10 mouse cellular contexts compared by ENCODE assay signal in genomic region chr19:5723934-5724548, GRCm38 (mm10). TPM values are rescaled to one million over a fixed set of nuclear protein-coding genes. Genes with fewer than 3 reads are reported as not detected.
DNase-seq lines count a peak whose midpoint lies in the region; ATAC-seq and TF ChIP-seq lines count a peak whose summit lies in the region.
"Had no signal": no experiment of that assay in that cellular context is flagged by ENCODE, and none has a peak within 500 bp of the region (broad histone marks: within the 10 kb centered on the region; RNA-seq: fewer than 3 reads in every experiment).

No protein-coding gene starts in this region.

- H3K9ac ChIP-seq in kidney, embryonic 15.5 days, result peak overlapping the region; percentile 14; the same call in 1 of the 2 replicates
- peak overlapping the region; percentile 85 for H3K9ac ChIP-seq in heart, postnatal 0 days (replicated peaks; ENCODE audit: low read depth, low read length)
- peak overlapping the region; percentile 98 for H3K9ac ChIP-seq in liver, embryonic 15.5 days

- DNase-seq in kidney, adult 18-20 months, result no peak
- no peak for DNase-seq in heart, postnatal 0 days (ENCODE audit: low spot score)
- no peak for DNase-seq in thymus, postnatal 10 days (ENCODE audit: low spot score in 2 of 2)
- DNase-seq: cerebellum, adult 9-11 months had no signal

- H3K4me2 ChIP-seq in kidney, embryonic 15.5 days, result peak overlapping the region; percentile 87
- peak overlapping the region; percentile 86 for H3K4me2 ChIP-seq in heart, postnatal 0 days (ENCODE audit: low read depth, low read length)
- peak overlapping the region; percentile 96 for H3K4me2 ChIP-seq in liver, embryonic 15.5 days

- peak overlapping the region; percentile 97 for H3K4me3 ChIP-seq in kidney, embryonic 15.5 days (replicated peaks)
- H3K4me3 ChIP-seq in brown adipose tissue, adult 24 weeks (ENCODE audit: insufficient read depth, low read depth, low read length), result peak overlapping the region; percentile 82
- peak overlapping the region; percentile 65 for H3K4me3 ChIP-seq in heart, postnatal 0 days (ENCODE audit: low read depth, low read length)
- peak overlapping the region; percentile 94 for H3K4me3 ChIP-seq in liver, embryonic 15.5 days (replicated peaks)

- no peaks in the 10 kb centered on the region for H3K9me3 ChIP-seq in kidney, embryonic 15.5 days (replicated peaks)
- no peaks in the 10 kb centered on the region for H3K9me3 ChIP-seq in heart, postnatal 0 days (replicated peaks; ENCODE audit: control insufficient read depth, low read length)
- H3K9me3 ChIP-seq in liver, embryonic 15.5 days (replicated peaks), result no peaks in the 10 kb centered on the region

- TF ChIP-seq EP300 in heart, postnatal 0 days (IDR thresholded peaks at IDR 0.05; ENCODE audit: low read depth), result no peak

- H3K36me3 ChIP-seq in kidney, embryonic 15.5 days, result peaks cover 47% of the 10 kb centered on the region
- H3K36me3 ChIP-seq in heart, postnatal 0 days (replicated peaks; ENCODE audit: control insufficient read depth, insufficient read depth, low read length), result peaks cover 40% of the 10 kb centered on the region
- peaks cover 56% of the 10 kb centered on the region for H3K36me3 ChIP-seq in liver, embryonic 15.5 days (replicated peaks)

- no peak for ATAC-seq in kidney, embryonic 15.5 days (replicated peaks; ENCODE audit: low FRiP score)
- ATAC-seq in heart, postnatal 0 days (ENCODE audit: insufficient read depth, low read depth), result no peak
- no peak for ATAC-seq in liver, embryonic 15.5 days (ENCODE audit: insufficient read depth)
- ATAC-seq in activated CD4-positive, CD25-positive, alpha-beta regulatory T cell, adult 4 months, result no peak

- 0 out of 2 replicates have a peak overlapping the region, but pooled peaks have one; percentile 34 for H3K27ac ChIP-seq in kidney, embryonic 15.5 days
- peak overlapping the region; percentile 82 for H3K27ac ChIP-seq in brown adipose tissue, adult 24 weeks (replicated peaks; ENCODE audit: low read depth, low read length)
- peak overlapping the region; percentile 95 for H3K27ac ChIP-seq in heart, postnatal 0 days (ENCODE audit: low read depth)
- H3K27ac ChIP-seq in liver, embryonic 15.5 days (replicated peaks), result peak overlapping the region; percentile 98

- TF ChIP-seq CTCF in heart, postnatal 0 days (IDR thresholded peaks at IDR 0.05; ENCODE audit: low read depth), result no peak

- peaks cover 51% of the 10 kb centered on the region for H3K4me1 ChIP-seq in kidney, embryonic 15.5 days
- H3K4me1 ChIP-seq in brown adipose tissue, adult 24 weeks (ENCODE audit: control insufficient read depth, insufficient read depth, insufficient read length, low read length), result peaks cover 13% of the 10 kb centered on the region
- peaks cover 28% of the 10 kb centered on the region for H3K4me1 ChIP-seq in heart, postnatal 0 days (ENCODE audit: control insufficient read depth, insufficient read depth)
- H3K4me1 ChIP-seq in liver, embryonic 15.5 days (replicated peaks), result peaks cover 87% of the 10 kb centered on the region

- WGBS in kidney, embryonic 15.5 days, result 45% methylated on average over 4 of the region's 4 CpGs
- WGBS in heart, postnatal 0 days, result 30% methylated on average over 4 of the region's 4 CpGs
- 13% methylated on average over 4 of the region's 4 CpGs for WGBS in liver, embryonic 15.5 days (ENCODE audit: insufficient replicate concordance)

- no peaks in the 10 kb centered on the region for H3K27me3 ChIP-seq in kidney, embryonic 15.5 days
- H3K27me3 ChIP-seq in heart, postnatal 0 days (ENCODE audit: control insufficient read depth, insufficient read depth, low read length), result no peaks in the 10 kb centered on the region
- no peaks in the 10 kb centered on the region for H3K27me3 ChIP-seq in liver, embryonic 15.5 days

RNA-seq across cellular contexts. Expression of gene Ehbp1l1, which starts 2.1 kb away (rescaled TPM):
- polyA plus RNA-seq in kidney, embryonic 15.5 days (2015; fragmentation: Nextera tagmentation; extraction: Ambion mirVana), result 20.5 and 25.9 TPM in 2 replicates
- polyA plus RNA-seq in brown adipose tissue, adult 24 weeks (2012; ENCODE audit: insufficient read depth, insufficient read length, missing spikeins), result 45.3 and 47.1 TPM in 2 replicates
- total RNA-seq in heart, postnatal 0 days (2014; rRNA removed; ENCODE audit: low replicate concordance), result 113 and 118 TPM in 2 replicates
- polyA plus RNA-seq in heart, postnatal 0 days (2015; fragmentation: Nextera tagmentation; extraction: Ambion mirVana), result 86.5 and 111 TPM in 2 replicates
- 110 and 121 TPM in 2 replicates for polyA plus RNA-seq in liver, embryonic 15.5 days (2015; fragmentation: Nextera tagmentation; extraction: Ambion mirVana)
- 10 to 100 TPM; 16.5 to 26.4 TPM for polyA plus RNA-seq in activated CD4-positive, CD25-positive, alpha-beta regulatory T cell, adult 4 months (2017; shearing (Covaris generic))

RNA-seq across cellular contexts. Expression of gene Fam89b, which starts 5.4 kb away (rescaled TPM):
- 89.0 and 91.4 TPM in 2 replicates for polyA plus RNA-seq in kidney, embryonic 15.5 days (2015; fragmentation: Nextera tagmentation; extraction: Ambion mirVana)
- 55.7 and 58.4 TPM in 2 replicates for polyA plus RNA-seq in brown adipose tissue, adult 24 weeks (2012; ENCODE audit: insufficient read depth, insufficient read length, missing spikeins)
- 118 and 140 TPM in 2 replicates for total RNA-seq in heart, postnatal 0 days (2014; rRNA removed; ENCODE audit: low replicate concordance)
- 74.8 and 76.6 TPM in 2 replicates for polyA plus RNA-seq in heart, postnatal 0 days (2015; fragmentation: Nextera tagmentation; extraction: Ambion mirVana)
- 39.3 and 39.8 TPM in 2 replicates for polyA plus RNA-seq in liver, embryonic 15.5 days (2015; fragmentation: Nextera tagmentation; extraction: Ambion mirVana)
- 10 to 100 TPM; 20.1 to 44.7 TPM for polyA plus RNA-seq in activated CD4-positive, CD25-positive, alpha-beta regulatory T cell, adult 4 months (2017; shearing (Covaris generic))

RNA-seq across cellular contexts. Expression of gene Ltbp3, which starts 16.7 kb away (rescaled TPM):
- 18.5 and 18.8 TPM in 2 replicates for polyA plus RNA-seq in kidney, embryonic 15.5 days (2015; fragmentation: Nextera tagmentation; extraction: Ambion mirVana)
- polyA plus RNA-seq in brown adipose tissue, adult 24 weeks (2012; ENCODE audit: insufficient read depth, insufficient read length, missing spikeins), result 59.4 and 101 TPM in 2 replicates
- 60.0 and 73.4 TPM in 2 replicates for total RNA-seq in heart, postnatal 0 days (2014; rRNA removed; ENCODE audit: low replicate concordance)
- 15.4 and 16.3 TPM in 2 replicates for polyA plus RNA-seq in heart, postnatal 0 days (2015; fragmentation: Nextera tagmentation; extraction: Ambion mirVana)
- polyA plus RNA-seq in liver, embryonic 15.5 days (2015; fragmentation: Nextera tagmentation; extraction: Ambion mirVana), result 1.2 and 3.4 TPM in 2 replicates
- not detected for polyA plus RNA-seq in activated CD4-positive, CD25-positive, alpha-beta regulatory T cell, adult 4 months (2017; shearing (Covaris generic))

RNA-seq across cellular contexts. Expression of gene Kcnk7, which starts 19.9 kb away (rescaled TPM):
- 0.15 and 0.38 TPM in 2 replicates for polyA plus RNA-seq in kidney, embryonic 15.5 days (2015; fragmentation: Nextera tagmentation; extraction: Ambion mirVana)
- polyA plus RNA-seq in brown adipose tissue, adult 24 weeks (2012; ENCODE audit: insufficient read depth, insufficient read length, missing spikeins), result not detected in 2 replicates
- total RNA-seq in heart, postnatal 0 days (2014; rRNA removed; ENCODE audit: low replicate concordance), result not detected in 2 replicates
- 0.30 and 0.34 TPM in 2 replicates for polyA plus RNA-seq in heart, postnatal 0 days (2015; fragmentation: Nextera tagmentation; extraction: Ambion mirVana)
- 0.15 and 0.28 TPM in 2 replicates for polyA plus RNA-seq in liver, embryonic 15.5 days (2015; fragmentation: Nextera tagmentation; extraction: Ambion mirVana)
- polyA plus RNA-seq in activated CD4-positive, CD25-positive, alpha-beta regulatory T cell, adult 4 months (2017; shearing (Covaris generic)), result 1 to 10 TPM; 1.5 to 2.8 TPM
- total RNA-seq: hematopoietic stem cell, adult 5-6 weeks; left cerebral cortex, postnatal 36 days had no signal

RNA-seq across cellular contexts. Expression of gene Pcnx3, which starts 35.3 kb away (rescaled TPM):
- polyA plus RNA-seq in kidney, embryonic 15.5 days (2015; fragmentation: Nextera tagmentation; extraction: Ambion mirVana), result 22.2 and 30.1 TPM in 2 replicates
- polyA plus RNA-seq in brown adipose tissue, adult 24 weeks (2012; ENCODE audit: insufficient read depth, insufficient read length, missing spikeins), result 19.6 and 26.2 TPM in 2 replicates
- 27.0 and 35.9 TPM in 2 replicates for total RNA-seq in heart, postnatal 0 days (2014; rRNA removed; ENCODE audit: low replicate concordance)
- polyA plus RNA-seq in heart, postnatal 0 days (2015; fragmentation: Nextera tagmentation; extraction: Ambion mirVana), result 6.1 and 6.7 TPM in 2 replicates
- polyA plus RNA-seq in liver, embryonic 15.5 days (2015; fragmentation: Nextera tagmentation; extraction: Ambion mirVana), result 9.2 and 12.1 TPM in 2 replicates
- 10 to 100 TPM; 20.6 to 21.7 TPM for polyA plus RNA-seq in activated CD4-positive, CD25-positive, alpha-beta regulatory T cell, adult 4 months (2017; shearing (Covaris generic))

Comparison
In these comparisons a context has a peak if more than half of its experiments do, and no peak if none do; other contexts are left out.
1. H3K27ac ChIP-seq: peak in every context shown above with its lines; median percentile 98 in liver, embryonic 15.5 days; 95 in heart, postnatal 0 days; 82 in brown adipose tissue, adult 24 weeks; 34 in kidney, embryonic 15.5 days.
2. H3K9ac ChIP-seq: peak in every context shown above with its lines; median percentile 98 in liver, embryonic 15.5 days; 85 in heart, postnatal 0 days; 14 in kidney, embryonic 15.5 days.